ENCODE assay signal across 8 mouse cellular contexts in the genomic region with DNA sequence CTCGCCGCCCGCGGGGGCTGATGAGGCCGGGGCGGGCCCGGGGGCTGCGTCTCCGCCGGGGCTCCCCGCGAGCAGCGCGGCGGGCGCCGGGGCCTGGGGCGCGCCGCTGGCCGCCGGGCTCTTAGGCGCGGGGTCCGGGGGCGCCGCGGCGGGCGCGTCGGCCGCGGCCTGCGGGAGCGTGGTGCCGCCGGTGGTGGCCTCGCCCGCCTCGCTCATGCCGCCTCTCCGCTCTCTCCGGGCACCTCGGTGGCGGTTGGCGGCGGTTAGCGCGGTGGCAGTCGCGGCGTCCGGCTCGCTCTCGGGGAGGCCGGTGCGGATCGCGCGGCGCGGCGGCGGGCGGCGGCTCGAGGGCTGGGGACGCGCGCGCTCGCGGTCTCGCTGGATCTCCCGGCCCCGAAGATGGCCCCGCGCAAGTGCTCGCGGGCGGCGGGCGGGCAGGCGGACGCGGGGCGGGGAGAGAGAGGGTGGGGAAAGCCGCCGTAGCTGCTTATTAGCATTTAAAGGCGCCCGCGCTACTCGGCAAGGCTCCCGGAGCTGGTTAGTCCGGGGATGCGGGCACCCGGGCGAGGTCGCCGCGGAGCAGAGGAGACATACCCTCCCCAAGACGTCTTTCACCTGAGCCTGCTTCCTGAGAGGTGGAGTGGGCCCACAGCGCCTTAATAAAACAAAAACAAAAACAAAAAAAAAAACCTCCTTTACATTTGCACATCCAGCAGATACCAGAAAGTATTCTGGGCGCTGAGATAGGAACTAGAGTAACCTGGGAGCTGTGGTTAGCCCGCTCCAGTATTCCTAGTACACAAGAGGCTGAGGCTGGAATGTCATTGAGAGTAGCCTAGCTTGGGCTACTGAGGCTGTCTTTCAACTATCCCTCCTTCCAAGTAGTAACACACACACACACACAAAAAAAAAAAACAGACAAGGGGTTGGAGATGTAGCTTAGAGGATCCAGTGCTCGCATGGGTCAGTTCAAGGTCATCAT. TPM values are rescaled to one million over a fixed set of nuclear protein-coding genes. Genes with fewer than 3 reads are reported as not detected.
DNase-seq lines count a peak whose midpoint lies in the region; ATAC-seq lines count a peak whose summit lies in the region.

A gene (minus strand): TSS at position 437 of the 982 bp plus-strand sequence.

- no peaks in the 10 kb centered on the region for H3K36me3 ChIP-seq in hindbrain, embryonic 12.5 days

- DNase-seq in NIH3T3 (ENCODE audit: low read depth) = peak; percentile 91
- peak; percentile 94 to 96 for DNase-seq in cerebellum, postnatal 10 days
- DNase-seq in frontal cortex, postnatal 14 days (ENCODE audit: low spot score in 2 of 2) = peak; percentile 74
- peak; percentile 83 to 86 for DNase-seq in layer of hippocampus, postnatal 14 days (ENCODE audit: low spot score in 2 of 2)
- DNase-seq in lung, postnatal 10 days = peak; percentile 91
- peak; percentile 87 for DNase-seq in ovary, postnatal 36 days (ENCODE audit: low spot score)
- peak; percentile 55 for DNase-seq in thymus, postnatal 14 days

- peak within 1 kb of the TSS; percentile 83 for H3K27ac ChIP-seq in hindbrain, embryonic 12.5 days

- no peaks in the 10 kb centered on the region for H3K9me3 ChIP-seq in hindbrain, embryonic 12.5 days (replicated peaks)

- H3K4me2 ChIP-seq in hindbrain, embryonic 12.5 days (replicated peaks) = peak within 1 kb of the TSS; percentile 87

- peaks cover 16% of the 10 kb centered on the region; the same call in 1 of the 2 replicates for H3K4me1 ChIP-seq in hindbrain, embryonic 12.5 days

- peak within 1 kb of the TSS; percentile 83 for H3K4me3 ChIP-seq in hindbrain, embryonic 12.5 days

- H3K9ac ChIP-seq in hindbrain, embryonic 12.5 days = peak within 1 kb of the TSS; percentile 84

- 1% methylated on average over 76 of the region's 107 CpGs for WGBS in hindbrain, embryonic 12.5 days

- ATAC-seq in hindbrain, embryonic 12.5 days (ENCODE audit: low FRiP score) = peak; percentile 94

- peaks cover 3% of the 10 kb centered on the region; the same call in 1 of the 2 replicates for H3K27me3 ChIP-seq in hindbrain, embryonic 12.5 days

RNA-seq across cellular contexts. Expression of the gene that starts here (rescaled TPM):
- polyA plus RNA-seq in hindbrain, embryonic 12.5 days (2016; fragmentation: Nextera tagmentation; extraction: Ambion mirVana) = 24.6 and 26.4 TPM in 2 replicates
- total RNA-seq in layer of hippocampus, postnatal 14 days (2021) = 10 to 100 TPM; 70.0 to 72.3 TPM

Comparison
In these comparisons a context has a peak if more than half of its experiments do, and no peak if none do; other contexts are left out.
1. Peak in every context shown above with its lines: DNase-seq, ATAC-seq, H3K4me3 ChIP-seq and H3K27ac ChIP-seq.